Comparison of ENCODE assay signal across 12 mouse cellular contexts in genomic region chr3:79867121-79867709, GRCm38 (mm10). TPM values are rescaled to one million over a fixed set of nuclear protein-coding genes. Genes with fewer than 3 reads are reported as not detected.
DNase-seq lines count a peak whose midpoint lies in the region; ATAC-seq and TF ChIP-seq lines count a peak whose summit lies in the region.
"Had no signal": no experiment of that assay in that cellular context is flagged by ENCODE, and none has a peak within 500 bp of the region (broad histone marks: within the 10 kb centered on the region; RNA-seq: fewer than 3 reads in every experiment).

No protein-coding gene starts in this region.

- ATAC-seq in hindbrain, embryonic 12.5 days (ENCODE audit: low FRiP score) = peak; percentile 79
- peak; percentile 86 for ATAC-seq in midbrain, embryonic 13.5 days
- no peak for ATAC-seq in lung, postnatal 0 days

- no peaks in the 10 kb centered on the region for H3K36me3 ChIP-seq in hindbrain, embryonic 12.5 days
- H3K36me3 ChIP-seq in hindbrain, embryonic 10.5 days = no peaks in the 10 kb centered on the region
- H3K36me3 ChIP-seq in midbrain, embryonic 13.5 days = no peaks in the 10 kb centered on the region
- no peaks in the 10 kb centered on the region for H3K36me3 ChIP-seq in lung, postnatal 0 days (ENCODE audit: insufficient read depth, low read length)
- H3K36me3 ChIP-seq: limb, embryonic 10.5 days had no signal

- no peak overlapping the region for H3K4me2 ChIP-seq in hindbrain, embryonic 12.5 days (replicated peaks)
- no peak overlapping the region for H3K4me2 ChIP-seq in midbrain, embryonic 13.5 days (replicated peaks)
- no peak overlapping the region for H3K4me2 ChIP-seq in lung, postnatal 0 days (replicated peaks; ENCODE audit: low read depth, low read length)

- intact Hi-C loops in gastrocnemius, postnatal 36 days (cut with DNase I) = no loop called here

- DNase-seq in hindbrain, embryonic 10.5 days (ENCODE audit: low spot score) = no peak
- DNase-seq in right cerebral cortex, postnatal 10 days (ENCODE audit: low spot score in 2 of 2) = peak; percentile 65 to 80
- no peak for DNase-seq in right cerebral cortex, postnatal 14 days
- no peak for DNase-seq in gastrocnemius, postnatal 36 days
- DNase-seq in lung, postnatal 14 days = no peak
- DNase-seq in lung, postnatal 0 days (ENCODE audit: low spot score) = no peak
- DNase-seq: heart, adult 2 months; lung, adult 2 months; thymus, adult 18-20 months had no signal

- no peaks in the 10 kb centered on the region for H3K27me3 ChIP-seq in hindbrain, embryonic 12.5 days
- H3K27me3 ChIP-seq in hindbrain, embryonic 10.5 days (ENCODE audit: insufficient read depth, poor library complexity, severe bottlenecking) = no peaks in the 10 kb centered on the region
- no peaks in the 10 kb centered on the region for H3K27me3 ChIP-seq in midbrain, embryonic 13.5 days
- no peaks in the 10 kb centered on the region for H3K27me3 ChIP-seq in lung, postnatal 0 days (replicated peaks; ENCODE audit: insufficient read depth, low read length)

- no peak overlapping the region for H3K4me3 ChIP-seq in hindbrain, embryonic 12.5 days
- H3K4me3 ChIP-seq in hindbrain, embryonic 10.5 days = no peak overlapping the region
- H3K4me3 ChIP-seq in midbrain, embryonic 13.5 days (replicated peaks) = no peak overlapping the region
- no peak overlapping the region for H3K4me3 ChIP-seq in lung, postnatal 0 days (ENCODE audit: low read depth, low read length)
- H3K4me3 ChIP-seq: heart, adult 2 months; limb, embryonic 10.5 days had no signal

- H3K9ac ChIP-seq in hindbrain, embryonic 12.5 days = no peak overlapping the region
- H3K9ac ChIP-seq in midbrain, embryonic 13.5 days (replicated peaks) = no peak overlapping the region
- no peak overlapping the region for H3K9ac ChIP-seq in lung, postnatal 0 days (replicated peaks; ENCODE audit: low read depth)

- peak overlapping the region; percentile 67 for H3K27ac ChIP-seq in hindbrain, embryonic 12.5 days
- H3K27ac ChIP-seq in hindbrain, embryonic 10.5 days = no peak overlapping the region
- peak overlapping the region; percentile 87 for H3K27ac ChIP-seq in midbrain, embryonic 13.5 days
- no peak overlapping the region for H3K27ac ChIP-seq in lung, postnatal 0 days (ENCODE audit: low read length)
- H3K27ac ChIP-seq: heart, adult 2 months; limb, embryonic 10.5 days had no signal

- H3K9me3 ChIP-seq in hindbrain, embryonic 12.5 days (replicated peaks) = no peaks in the 10 kb centered on the region
- no peaks in the 10 kb centered on the region for H3K9me3 ChIP-seq in hindbrain, embryonic 10.5 days
- H3K9me3 ChIP-seq in midbrain, embryonic 13.5 days = no peaks in the 10 kb centered on the region
- H3K9me3 ChIP-seq in lung, postnatal 0 days (ENCODE audit: low read length) = no peaks in the 10 kb centered on the region
- H3K9me3 ChIP-seq: limb, embryonic 10.5 days had no signal

- TF ChIP-seq EP300 in lung, postnatal 0 days (IDR thresholded peaks at IDR 0.05) = no peak

- no peak for TF ChIP-seq CTCF in lung, postnatal 0 days (IDR thresholded peaks at IDR 0.05)

- H3K4me1 ChIP-seq in hindbrain, embryonic 12.5 days = peaks cover 3% of the 10 kb centered on the region; the same call in 1 of the 2 replicates
- no peaks in the 10 kb centered on the region for H3K4me1 ChIP-seq in hindbrain, embryonic 10.5 days (replicated peaks)
- H3K4me1 ChIP-seq in midbrain, embryonic 13.5 days (replicated peaks) = peaks cover 18% of the 10 kb centered on the region
- no peaks in the 10 kb centered on the region for H3K4me1 ChIP-seq in lung, postnatal 0 days (ENCODE audit: insufficient read depth, low read depth, low read length)

- WGBS in hindbrain, embryonic 12.5 days = 35% methylated on average over 1 of the region's 1 CpGs
- WGBS in hindbrain, embryonic 10.5 days = 80% methylated on average over 1 of the region's 1 CpGs
- WGBS in midbrain, embryonic 13.5 days = 33% methylated on average over 1 of the region's 1 CpGs
- WGBS in lung, postnatal 0 days = 67% methylated on average over 1 of the region's 1 CpGs

RNA-seq across cellular contexts. Expression of gene Tmem144, which starts 14.6 kb away (rescaled TPM):
- 2.0 and 3.3 TPM in 2 replicates for polyA plus RNA-seq in hindbrain, embryonic 12.5 days (2016; fragmentation: Nextera tagmentation; extraction: Ambion mirVana)
- polyA plus RNA-seq in hindbrain, embryonic 10.5 days (2016; fragmentation: Nextera tagmentation; extraction: Ambion mirVana) = 1.9 and 3.3 TPM in 2 replicates
- polyA plus RNA-seq in midbrain, embryonic 13.5 days (2015; fragmentation: Nextera tagmentation; extraction: Ambion mirVana) = 1.3 TPM in 2 replicates
- 1 to 10 TPM; 1.3 TPM for total RNA-seq in gastrocnemius, postnatal 36 days (2021)
- polyA plus RNA-seq in lung, postnatal 0 days (2015; fragmentation: Nextera tagmentation; extraction: Ambion mirVana) = 4.4 and 4.8 TPM in 2 replicates

RNA-seq across cellular contexts. Expression of gene Fam198b, which starts 17.1 kb away (rescaled TPM):
- polyA plus RNA-seq in hindbrain, embryonic 12.5 days (2016; fragmentation: Nextera tagmentation; extraction: Ambion mirVana) = 5.1 and 5.3 TPM in 2 replicates
- polyA plus RNA-seq in hindbrain, embryonic 10.5 days (2016; fragmentation: Nextera tagmentation; extraction: Ambion mirVana) = 1.6 and 1.7 TPM in 2 replicates
- polyA plus RNA-seq in midbrain, embryonic 13.5 days (2015; fragmentation: Nextera tagmentation; extraction: Ambion mirVana) = 0.89 and 1.9 TPM in 2 replicates
- 1 to 10 TPM; 7.6 to 8.4 TPM for total RNA-seq in gastrocnemius, postnatal 36 days (2021)
- polyA plus RNA-seq in lung, postnatal 0 days (2015; fragmentation: Nextera tagmentation; extraction: Ambion mirVana) = 21.3 and 35.3 TPM in 2 replicates

Comparison
In these comparisons a context has a peak if more than half of its experiments do, and no peak if none do; other contexts are left out.
1. H3K27ac ChIP-seq: peak in hindbrain, embryonic 12.5 days (single experiment) and midbrain, embryonic 13.5 days (single experiment); none in hindbrain, embryonic 10.5 days (single experiment) and lung, postnatal 0 days (single experiment).
2. DNase-seq: peak in right cerebral cortex, postnatal 10 days (2 of 2); none in hindbrain, embryonic 10.5 days (single experiment), right cerebral cortex, postnatal 14 days (single experiment), gastrocnemius, postnatal 36 days (0 of 2), lung, postnatal 14 days (single experiment) and lung, postnatal 0 days (single experiment).